ENCODE assay signal across 19 mouse cellular contexts in genomic region chr4:105164952-105165351, GRCm38 (mm10). TPM values are rescaled to one million over a fixed set of nuclear protein-coding genes. Genes with fewer than 3 reads are reported as not detected.
A peak's percentile ranks its signal among the peaks of the same experiment; 100 is the strongest.
DNase-seq lines count a peak whose midpoint lies in the region; ATAC-seq and TF ChIP-seq lines count a peak whose summit lies in the region.
"Had no signal": no experiment of that assay in that cellular context is flagged by ENCODE, and none has a peak within 500 bp of the region (broad histone marks: within the 10 kb centered on the region; RNA-seq: fewer than 3 reads in every experiment).

No protein-coding gene starts in this region.

- no peak overlapping the region for H3K4me2 ChIP-seq in liver, postnatal 0 days (ENCODE audit: low read depth, low read length)
- H3K4me2 ChIP-seq: embryonic facial prominence, embryonic 12.5 days had no signal

- no peak for TF ChIP-seq CTCF in gastrocnemius, adult 2 months (IDR thresholded peaks at IDR 0.05)
- no peak for TF ChIP-seq CTCF in liver, adult 2 months (IDR thresholded peaks at IDR 0.05; ENCODE audit: low read depth, low read length)
- no peak for TF ChIP-seq CTCF in liver, postnatal 0 days (IDR thresholded peaks at IDR 0.05; ENCODE audit: low read depth)

- peaks cover 43% of the 10 kb centered on the region for H3K4me1 ChIP-seq in liver, adult 2 months (ENCODE audit: control insufficient read depth, insufficient read depth, low read length)
- peaks cover 28% of the 10 kb centered on the region for H3K4me1 ChIP-seq in liver, postnatal 0 days (ENCODE audit: insufficient read depth)

- DNase-seq in gastrocnemius, adult 2 months, result no peak
- DNase-seq in gastrocnemius, adult 18-20 months (ENCODE audit: low spot score), result no peak
- peak; percentile 27 for DNase-seq in liver, adult 2 months (ENCODE audit: extremely low read depth, low read depth, low spot score)
- DNase-seq in liver, postnatal 0 days, result no peak
- DNase-seq in ZHBTc4 (ENCODE audit: low read depth, low spot score), result peak; percentile 39
- peak; percentile 25 for DNase-seq in retina, embryonic 14.5 days (ENCODE audit: low spot score)
- no peak for DNase-seq in gastrocnemius, postnatal 10 days
- DNase-seq in cerebellum, adult 9-10 months, result no peak
- DNase-seq: adrenal gland, postnatal 10 days; cerebellum, postnatal 25 days; gastrocnemius, postnatal 14 days; heart, postnatal 36 days; kidney, postnatal 14 days; layer of hippocampus, adult 9-11 months; liver; right cerebral cortex, postnatal 14 days had no signal

- H3K36me3 ChIP-seq in liver, adult 2 months (ENCODE audit: control insufficient read depth, insufficient read depth, low read length), result peaks cover 58% of the 10 kb centered on the region
- 0 out of 2 replicates have a peak, but pooled peaks cover 2% of the 10 kb centered on the region for H3K36me3 ChIP-seq in liver, postnatal 0 days (replicated peaks; ENCODE audit: insufficient read depth, low read length)

- no peaks in the 10 kb centered on the region for H3K27me3 ChIP-seq in liver, adult 2 months (ENCODE audit: control insufficient read depth, insufficient read depth, low read length)
- H3K27me3 ChIP-seq in liver, postnatal 0 days (ENCODE audit: insufficient read depth, low read length), result no peaks in the 10 kb centered on the region
- H3K27me3 ChIP-seq: embryonic facial prominence, embryonic 12.5 days had no signal

- peaks cover 39% of the 10 kb centered on the region for H3K79me2 ChIP-seq in liver, adult 2 months (ENCODE audit: control insufficient read depth, insufficient read depth, low read length)

- intact Hi-C loops in gastrocnemius, adult 2 months (cut with DNase I), result loop anchor here (10.0 kb wide), 1 partner anchor 60 kb away; no protein-coding TSS in a partner anchor

- TF ChIP-seq POLR2A in liver, adult 2 months (IDR thresholded peaks at IDR 0.05; ENCODE audit: extremely low read depth, insufficient read depth, low read length), result no peak

- no peak overlapping the region; the same call in 1 of the 2 replicates for H3K27ac ChIP-seq in gastrocnemius, adult 2 months
- H3K27ac ChIP-seq in liver, adult 2 months (replicated peaks; ENCODE audit: insufficient read depth, low read depth, low read length), result no peak overlapping the region; the same call in 1 of the 2 replicates
- no peak overlapping the region for H3K27ac ChIP-seq in liver, postnatal 0 days (ENCODE audit: low read depth)
- H3K27ac ChIP-seq: embryonic facial prominence, embryonic 12.5 days; heart, embryonic 10.5 days had no signal

- no peak for ATAC-seq in liver, postnatal 0 days

- no peaks in the 10 kb centered on the region for H3K9me3 ChIP-seq in liver, postnatal 0 days (ENCODE audit: low read length)
- H3K9me3 ChIP-seq: embryonic facial prominence, embryonic 12.5 days; heart, embryonic 10.5 days had no signal

- no peak overlapping the region for H3K9ac ChIP-seq in liver, adult 2 months (ENCODE audit: low read depth, low read length)
- no peak overlapping the region for H3K9ac ChIP-seq in liver, postnatal 0 days (replicated peaks)
- H3K9ac ChIP-seq: embryonic facial prominence, embryonic 12.5 days had no signal

- TF ChIP-seq EP300 in liver, postnatal 0 days (IDR thresholded peaks at IDR 0.05; ENCODE audit: low read depth), result no peak

- WGBS in liver, adult 2 months, result 92% methylated on average over 6 of the region's 6 CpGs
- WGBS in liver, postnatal 0 days (ENCODE audit: insufficient replicate concordance), result 89% methylated on average over 6 of the region's 6 CpGs

- peak overlapping the region; percentile 99; the same call in 1 of the 2 replicates for H3K4me3 ChIP-seq in gastrocnemius, adult 2 months
- no peak overlapping the region for H3K4me3 ChIP-seq in liver, adult 2 months (ENCODE audit: insufficient read depth, low read depth, low read length)
- no peak overlapping the region for H3K4me3 ChIP-seq in liver, postnatal 0 days (ENCODE audit: low read depth, low read length)
- H3K4me3 ChIP-seq: embryonic facial prominence, embryonic 12.5 days; heart, embryonic 10.5 days; myocyte had no signal

RNA-seq across cellular contexts. Expression of gene Plpp3, which starts 7.8 kb away (rescaled TPM):
- 10 to 100 TPM; 45.8 to 69.1 TPM for total RNA-seq in gastrocnemius, adult 2 months (2021)
- total RNA-seq in gastrocnemius, adult 18-20 months (2021), result 10 to 100 TPM; 42.6 to 62.5 TPM
- total RNA-seq in liver, adult 2 months (2014; rRNA removed), result 64.1 and 81.1 TPM in 2 replicates
- 81.0 and 84.2 TPM in 2 replicates for polyA plus RNA-seq in liver, adult 2 months (2012; rRNA removed)
- 50.3 and 62.4 TPM in 2 replicates for polyA plus RNA-seq in liver, postnatal 0 days (2015; fragmentation: Nextera tagmentation; extraction: Ambion mirVana)
- 10 to 100 TPM; 79.6 to 82.6 TPM for total RNA-seq in gastrocnemius, postnatal 10 days (2021)

RNA-seq across cellular contexts. Expression of gene Prkaa2, which starts 55.3 kb away (rescaled TPM):
- total RNA-seq in gastrocnemius, adult 2 months (2021), result 100 to 1,000 TPM; 135 to 136 TPM
- total RNA-seq in gastrocnemius, adult 18-20 months (2021), result 100 to 1,000 TPM; 134 to 146 TPM
- total RNA-seq in liver, adult 2 months (2014; rRNA removed), result 21.3 and 24.9 TPM in 2 replicates
- polyA plus RNA-seq in liver, adult 2 months (2012; rRNA removed), result 8.2 and 11.3 TPM in 2 replicates
- 1.1 TPM in 2 replicates for polyA plus RNA-seq in liver, postnatal 0 days (2015; fragmentation: Nextera tagmentation; extraction: Ambion mirVana)
- total RNA-seq in gastrocnemius, postnatal 10 days (2021), result 10 to 100 TPM; 75.4 to 83.6 TPM

Comparison
In these comparisons a context has a peak if more than half of its experiments do, and no peak if none do; other contexts are left out.
1. DNase-seq: peak in liver, adult 2 months (single experiment), ZHBTc4 (single experiment) and retina, embryonic 14.5 days (single experiment); none in gastrocnemius, adult 2 months (single experiment), gastrocnemius, adult 18-20 months (single experiment), liver, postnatal 0 days (single experiment), gastrocnemius, postnatal 10 days (single experiment) and cerebellum, adult 9-10 months (single experiment).